Mouse (Mus musculus): ENCODE measurements around the gene Mgst3.
"Not testable (repeated sequence)": the region's sequence is repeated elsewhere in the genome, so short reads cannot be mapped to it uniquely, and the experiment has no call there.

Gene Mgst3

GRCm38 (mm10) chr1:167360268-167360667 lies 33.4 kb downstream of the Mgst3 start:
- DNase-seq (ENCODE audit: low read depth, low spot score), result no peak

- DNase-seq (ENCODE audit: low read depth, low spot score), result no peak
Observed at GRCm38 (mm10) chr1:167358731-167359130, 34.9 kb downstream of the Mgst3 start.

GRCm38 (mm10) chr1:167357387-167357786 lies 36.3 kb downstream of the Mgst3 start:
- no peak for DNase-seq (ENCODE audit: low read depth, low spot score)

- no peak for DNase-seq (ENCODE audit: low read depth, low spot score)
Observed at GRCm38 (mm10) chr1:167352403-167352802, 41.2 kb downstream of the Mgst3 start.

- DNase-seq (ENCODE audit: low read depth, low spot score), result no peak
Observed at GRCm38 (mm10) chr1:167350597-167351415, 42.8 kb downstream of the Mgst3 start.

GRCm38 (mm10) chr1:167349815-167350596 lies 43.6 kb downstream of the Mgst3 start, which contains the start of gene Aldh9a1:
Gene Aldh9a1, plus strand, starts transcription at chr1:167349991.
- DNase-seq (ENCODE audit: low read depth, low spot score), result peak; percentile 94

GRCm38 (mm10) chr1:167349206-167349605 lies 44.4 kb downstream of the Mgst3 start:
- DNase-seq (ENCODE audit: low read depth, low spot score), result peak; percentile 29

- not testable (repeated sequence) for DNase-seq (ENCODE audit: low read depth, low spot score)
Observed at GRCm38 (mm10) chr1:167345994-167346520, 47.6 kb downstream of the Mgst3 start.

GRCm38 (mm10) chr1:167342831-167343230 lies 50.8 kb downstream of the Mgst3 start:
- DNase-seq (ENCODE audit: low read depth, low spot score), result peak; percentile 82

GRCm38 (mm10) chr1:167340910-167341528 lies 52.6 kb downstream of the Mgst3 start:
- DNase-seq (ENCODE audit: low read depth, low spot score), result no peak

GRCm38 (mm10) chr1:167340111-167340787 lies 53.4 kb downstream of the Mgst3 start:
- peak; percentile 29 for DNase-seq (ENCODE audit: low read depth, low spot score)

GRCm38 (mm10) chr1:167339177-167339781 lies 54.4 kb downstream of the Mgst3 start:
- DNase-seq (ENCODE audit: low read depth, low spot score), result no peak

- peak; percentile 92 for DNase-seq (ENCODE audit: low read depth, low spot score)
Observed at GRCm38 (mm10) chr1:167337463-167338095, 56.1 kb downstream of the Mgst3 start.

GRCm38 (mm10) chr1:167336398-167336797 lies 57.2 kb downstream of the Mgst3 start:
- no peak for DNase-seq (ENCODE audit: low read depth, low spot score)

- DNase-seq (ENCODE audit: low read depth, low spot score), result no peak
Observed at GRCm38 (mm10) chr1:167331106-167331505, 62.5 kb downstream of the Mgst3 start.

GRCm38 (mm10) chr1:167328776-167329175 lies 64.9 kb downstream of the Mgst3 start:
- no peak for DNase-seq (ENCODE audit: low read depth, low spot score)

Measured in ZHBTc4 (cell line).